Mouse (Mus musculus) midbrain, embryonic 14.5 days (tissue): ENCODE measurements around the gene Phf11b. TPM values are rescaled to one million over a fixed set of nuclear protein-coding genes. Genes with fewer than 3 reads are reported as not detected.
"Not testable (repeated sequence)": the region's sequence is repeated elsewhere in the genome, so short reads cannot be mapped to it uniquely, and the experiment has no call there.

Experiments
- ATAC-seq: fragments of 200-750 bp; cut with Nextera tagmentation; 2 replicates; pipeline ENCODE4 v1.8.0; 2017; ENCODE audit warnings: moderate number of reproducible peaks, moderate library complexity; ENCODE audit not compliant: low FRiP score, low TSS enrichment
- DNase-seq: peaks from one replicate; pipeline ENCODE4 v3.0.0-alpha.2; 2015
- H3K27ac ChIP-seq: fragments of 300-500 bp; sonication (generic); replicated peaks from 2 replicates; pipeline ENCODE4 v1.5.1; 2014; ENCODE audit warnings: mild to moderate bottlenecking, low read depth, low read length, moderate library complexity
- H3K27me3 ChIP-seq: fragments of 300-500 bp; sonication (generic); 2 replicates; pipeline ENCODE4 v1.6.1; 2014; ENCODE audit warnings: low read length, control low read depth, mixed read lengths; ENCODE audit not compliant: control insufficient read depth, insufficient read depth
- H3K36me3 ChIP-seq: fragments of 300-500 bp; sonication (generic); 2 replicates; pipeline ENCODE4 v1.6.1; 2014; ENCODE audit warnings: low read length, control low read depth; ENCODE audit not compliant: control insufficient read depth, insufficient read depth
- H3K4me1 ChIP-seq: fragments of 300-500 bp; sonication (generic); 2 replicates; pipeline ENCODE4 v1.6.1; 2014; ENCODE audit warnings: mild to moderate bottlenecking, antibody characterized with exemption, low read length, control low read depth; ENCODE audit not compliant: control insufficient read depth, insufficient read depth
- H3K4me2 ChIP-seq: fragments of 300-500 bp; sonication (generic); 2 replicates; pipeline ENCODE4 v1.6.1; 2014; ENCODE audit warnings: mild to moderate bottlenecking, low read length, moderate library complexity
- H3K4me3 ChIP-seq: fragments of 300-500 bp; sonication (generic); replicated peaks from 2 replicates; pipeline ENCODE4 v1.5.1; 2014; ENCODE audit warnings: low read depth, low read length
- H3K9ac ChIP-seq: fragments of 300-500 bp; sonication (generic); replicated peaks from 2 replicates; pipeline ENCODE4 v1.6.1; 2014; ENCODE audit warnings: mild to moderate bottlenecking, low read length, moderate library complexity
- H3K9me3 ChIP-seq: fragments of 300-500 bp; sonication (generic); 2 replicates; pipeline ENCODE4 v1.6.1; 2016; ENCODE audit warnings: low read length, control low read depth, mixed read lengths; ENCODE audit not compliant: control insufficient read depth
- WGBS: fragments of 180-500 bp; shearing (Covaris S2); extraction: QIAGEN DNeasy Blood & Tissue Kit; methylation state at CpG from one replicate; pipeline ENCODE4 v1.1.7; 2014; 5-methylcytosine and 5-hydroxymethylcytosine counted together
- polyA plus RNA-seq: library from polyadenylated mRNA; unstranded; fragments of >200 nt; fragmentation: Nextera tagmentation; extraction: Ambion mirVana; gene quantifications from 2 replicates; pipeline ENCODE4 v1.2.1, GENCODE M21; 2014

Gene Phf11b
- polyA plus RNA-seq, 1 experiment from 2014 or later, result 2.5 TPM

- H3K9ac ChIP-seq, H3K4me3 ChIP-seq, H3K36me3 ChIP-seq, DNase-seq, H3K27me3 ChIP-seq, H3K4me2 ChIP-seq, H3K9me3 ChIP-seq, ATAC-seq, H3K27ac ChIP-seq, H3K4me1 ChIP-seq: not testable (repeated sequence)
- WGBS, result 77% methylated on average over 6 of the region's 6 CpGs
Measured at GRCm38 (mm10) chr14:59319970-59320369, 21.2 kb downstream of the Phf11b start.

GRCm38 (mm10) chr14:59319036-59319435, 22.1 kb downstream of the Phf11b start:
- not testable (repeated sequence) for H3K27ac ChIP-seq, H3K4me3 ChIP-seq, H3K27me3 ChIP-seq, H3K9ac ChIP-seq, DNase-seq, H3K4me2 ChIP-seq, H3K36me3 ChIP-seq, H3K4me1 ChIP-seq, H3K9me3 ChIP-seq, ATAC-seq
- WGBS, result 100% methylated on average over 3 of the region's 3 CpGs

GRCm38 (mm10) chr14:59297391-59297790, 43.8 kb downstream of the Phf11b start, which contains the start of gene Phf11a:
Gene Phf11a, minus strand, starts transcription at chr14:59297522.
- not testable (repeated sequence) for H3K27ac ChIP-seq, H3K9ac ChIP-seq, DNase-seq, H3K4me1 ChIP-seq, H3K9me3 ChIP-seq, ATAC-seq, H3K27me3 ChIP-seq, H3K36me3 ChIP-seq, H3K4me3 ChIP-seq, H3K4me2 ChIP-seq
- WGBS, result 60% methylated on average over 1 of the region's 1 CpGs

GRCm38 (mm10) chr14:59291769-59292168, 49.4 kb downstream of the Phf11b start:
- not testable (repeated sequence) for H3K4me2 ChIP-seq, H3K4me1 ChIP-seq, H3K9ac ChIP-seq, H3K27ac ChIP-seq, ATAC-seq, H3K27me3 ChIP-seq, H3K9me3 ChIP-seq, DNase-seq, H3K36me3 ChIP-seq, H3K4me3 ChIP-seq

GRCm38 (mm10) chr14:59274961-59275360, 66.2 kb downstream of the Phf11b start:
- H3K36me3 ChIP-seq, H3K9ac ChIP-seq, H3K27ac ChIP-seq, H3K9me3 ChIP-seq, DNase-seq, ATAC-seq, H3K27me3 ChIP-seq, H3K4me3 ChIP-seq, H3K4me2 ChIP-seq, H3K4me1 ChIP-seq: not testable (repeated sequence)
- 93% methylated on average over 4 of the region's 4 CpGs for WGBS

Other genes starting within 250 kb of the Phf11b start
- gene 1700129C05Rik, start 198.5 kb downstream of the Phf11b start, polyA plus RNA-seq, result not detected in 2 replicates
- not detected in 2 replicates for gene Gm5142, start 162.6 kb downstream of the Phf11b start, polyA plus RNA-seq
- gene Rcbtb1, start 140.1 kb downstream of the Phf11b start, polyA plus RNA-seq, result 53.1 and 79.4 TPM in 2 replicates
- not detected in 2 replicates for gene Gm6904, start 81.1 kb downstream of the Phf11b start, polyA plus RNA-seq
- 0.97 TPM in 1 of 2 replicates, not detected in the other for gene Phf11a, start 43.8 kb downstream of the Phf11b start, polyA plus RNA-seq
- 0.18 and 1.3 TPM in 2 replicates for gene Phf11d, start 24.1 kb upstream of the Phf11b start, polyA plus RNA-seq
- 0.31 and 0.49 TPM in 2 replicates for gene Phf11c, start 54.0 kb upstream of the Phf11b start, polyA plus RNA-seq
- gene Setdb2, start 99.5 kb upstream of the Phf11b start, polyA plus RNA-seq, result 5.4 and 8.6 TPM in 2 replicates
- 19.8 and 26.5 TPM in 2 replicates for gene Cab39l, start 99.6 kb upstream of the Phf11b start, polyA plus RNA-seq